Mouse (Mus musculus) C2C12 (cell line): ENCODE results near the gene Fndc3a.

Experiments used
- CTCF ChIP-seq: IDR thresholded peaks from one replicate; pipeline ENCODE4 v1.5.1; 2011; ENCODE audit not compliant: control insufficient read depth, insufficient read depth, insufficient read length
- MAX ChIP-seq: IDR thresholded peaks from one replicate; pipeline ENCODE4 v1.6.1; 2011; ENCODE audit warnings: mild to moderate bottlenecking, control low read depth
- MYOD1 ChIP-seq: IDR thresholded peaks from one replicate; pipeline ENCODE4 v1.6.1; 2011; ENCODE audit warnings: low read depth; ENCODE audit not compliant: control insufficient read depth, insufficient read length

- TF ChIP-seq CTCF (no peak), MYOD1 (no peak), MAX (no peak)
Observed at GRCm38 (mm10) chr14:72709710-72710340, at the start of gene Fndc3a.
